Mouse (Mus musculus) olfactory bulb, adult 2 months (tissue): ENCODE results near the gene Pknox1. TPM values are rescaled to one million over a fixed set of nuclear protein-coding genes. Genes with fewer than 3 reads are reported as not detected.
"Not testable (repeated sequence)": the region's sequence is repeated elsewhere in the genome, so short reads cannot be mapped to it uniquely, and the experiment has no call there.

Experiments used
- H3K27ac ChIP-seq: fragments of 200-500 bp; 2 replicates; pipeline ENCODE4 v1.5.1; 2012; ENCODE audit warnings: low read depth, low read length; ENCODE audit not compliant: insufficient read depth
- H3K4me1 ChIP-seq: fragments of 200-500 bp; 2 replicates; pipeline ENCODE4 v1.6.1; 2012; ENCODE audit warnings: low read length; ENCODE audit not compliant: control insufficient read depth, insufficient read depth
- H3K4me3 ChIP-seq: fragments of 200-500 bp; 2 replicates; pipeline ENCODE4 v1.5.1; 2012; ENCODE audit warnings: mild to moderate bottlenecking, low read depth, low read length, moderate library complexity; ENCODE audit not compliant: insufficient read depth
- CTCF ChIP-seq: fragments of 200-500 bp; IDR thresholded peaks from 2 replicates; pipeline ENCODE4 v1.5.1; 2012; ENCODE audit warnings: low read depth, mild to moderate bottlenecking, low read length, moderate library complexity; ENCODE audit not compliant: insufficient read depth
- POLR2A ChIP-seq: fragments of 200-500 bp; IDR thresholded peaks from 2 replicates; pipeline ENCODE4 v1.6.1; 2012; ENCODE audit warnings: mild to moderate bottlenecking, low read depth, low read length, moderate library complexity; ENCODE audit not compliant: insufficient read depth
- WGBS: fragments of 180-500 bp; shearing (Covaris S2); methylation state at CpG from one replicate; pipeline ENCODE4 v1.1.7; 2018; 5-methylcytosine and 5-hydroxymethylcytosine counted together
- polyA plus RNA-seq: library from polyadenylated mRNA; stranded (reverse); fragments of >200 nt; gene quantifications from 2 replicates; pipeline ENCODE4 v1.2.4, GENCODE M21; 2012; ENCODE audit warnings: low replicate concordance; ENCODE audit not compliant: missing spikeins, insufficient read depth, insufficient read length

Pknox1 gene
- polyA plus RNA-seq, 1 experiment: 75.7 TPM

DNA sequence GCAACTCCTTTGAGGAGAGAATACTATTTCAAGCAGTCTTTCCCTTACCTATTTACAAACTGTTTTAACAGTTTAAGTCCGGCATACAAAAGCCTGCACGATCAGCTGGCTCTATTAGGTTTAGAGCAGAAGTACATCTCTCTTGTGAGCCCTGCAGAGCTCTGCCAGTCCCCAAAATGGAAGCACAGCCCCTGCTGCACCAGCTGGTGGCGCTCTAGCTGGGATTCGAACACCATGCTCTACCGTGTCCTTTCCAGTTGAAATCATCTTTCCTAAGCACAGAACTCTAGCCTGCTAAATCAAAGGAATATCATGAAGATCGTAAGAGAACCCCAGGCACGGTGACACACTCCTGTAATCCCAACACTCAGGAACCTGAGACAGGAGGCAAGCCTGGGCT, 41.9 kb downstream of the Pknox1 start:
- H3K27ac ChIP-seq: no peak overlapping the region
- TF ChIP-seq CTCF (no peak), POLR2A (no peak)
- no peaks in the 10 kb centered on the region for H3K4me1 ChIP-seq
- WGBS: 78% methylated on average over 7 of the region's 7 CpGs
- no peak overlapping the region for H3K4me3 ChIP-seq

DNA sequence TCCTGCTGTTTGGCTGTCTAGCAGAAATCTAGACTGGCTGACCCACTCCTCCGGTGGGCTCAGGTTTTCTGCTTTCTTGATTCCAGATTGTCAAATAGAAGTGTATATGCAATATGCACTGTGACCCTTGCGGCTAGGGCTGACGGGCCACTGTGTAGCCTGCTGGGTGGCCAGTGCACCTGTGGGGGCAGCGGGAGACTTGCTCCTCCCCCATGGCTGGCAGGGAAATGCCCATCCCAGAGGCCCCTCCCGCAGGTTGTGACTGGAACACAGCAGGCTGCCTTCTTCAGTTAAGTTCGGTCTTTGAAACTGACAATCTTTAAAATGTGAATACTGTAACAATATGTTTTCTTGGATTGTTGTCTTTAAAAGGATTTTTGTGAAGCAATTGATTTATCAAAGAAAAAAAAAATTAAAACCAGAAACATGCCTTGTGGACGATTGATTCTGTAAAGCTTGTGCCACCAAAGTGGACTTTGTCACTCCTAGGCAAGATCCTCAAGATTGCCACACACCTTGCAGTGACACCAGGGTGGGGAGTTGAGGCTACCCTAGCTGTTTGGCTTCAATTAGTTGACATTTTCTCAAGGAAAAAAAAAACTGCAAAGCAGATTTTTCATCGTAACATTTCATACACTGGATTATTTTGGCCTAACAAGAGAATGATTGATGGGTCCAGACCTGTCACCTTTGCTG, 42.9 kb downstream of the Pknox1 start:
- TF ChIP-seq POLR2A (no peak), CTCF (no peak)
- H3K4me3 ChIP-seq: no peak overlapping the region
- H3K27ac ChIP-seq: no peak overlapping the region
- H3K4me1 ChIP-seq: no peaks in the 10 kb centered on the region
- 84% methylated on average over 8 of the region's 8 CpGs for WGBS

DNA sequence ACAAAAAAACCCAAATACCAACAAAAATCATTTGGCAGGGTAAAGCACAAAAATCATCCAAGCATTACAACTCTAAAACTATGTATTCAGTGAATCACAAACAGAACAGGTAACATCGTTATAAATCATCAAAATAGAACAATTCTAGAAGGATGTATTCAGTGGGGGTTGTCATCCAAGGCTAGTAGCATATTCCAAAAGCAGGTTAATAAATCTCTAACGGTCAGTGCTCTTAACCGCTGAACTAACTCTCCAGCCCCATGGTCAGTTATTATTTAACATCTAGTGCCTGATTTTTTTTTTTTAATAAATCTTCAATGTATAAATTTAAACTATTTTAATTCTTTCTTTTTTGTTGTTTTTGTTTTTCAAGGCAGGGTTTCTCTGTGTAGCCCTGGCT, 44.6 kb downstream of the Pknox1 start:
- not testable (repeated sequence) for H3K4me1 ChIP-seq, H3K27ac ChIP-seq, H3K4me3 ChIP-seq
- 95% methylated on average over 3 of the region's 3 CpGs for WGBS

DNA sequence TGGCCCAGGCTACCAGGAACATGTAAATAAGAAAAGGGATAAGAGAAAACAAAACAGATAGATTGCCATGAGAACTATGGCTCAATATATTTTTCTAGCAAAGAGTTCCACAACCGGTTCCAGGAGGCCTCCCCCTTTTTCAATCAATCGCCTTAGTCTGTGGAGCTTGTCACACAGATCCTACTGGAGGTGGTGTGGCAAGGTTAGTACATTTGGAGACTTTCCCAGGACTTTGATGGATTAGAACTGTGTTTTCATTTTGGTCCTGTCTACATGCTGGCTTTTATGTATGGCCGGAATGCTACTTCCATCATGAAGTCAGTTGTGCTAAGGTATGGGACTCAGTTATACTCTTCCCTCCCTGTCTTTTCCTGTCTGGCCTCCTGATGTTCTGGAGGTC, 45.4 kb downstream of the Pknox1 start:
- H3K4me3 ChIP-seq: no peak overlapping the region
- H3K4me1 ChIP-seq: no peaks in the 10 kb centered on the region
- WGBS: 96% methylated on average over 3 of the region's 3 CpGs

DNA sequence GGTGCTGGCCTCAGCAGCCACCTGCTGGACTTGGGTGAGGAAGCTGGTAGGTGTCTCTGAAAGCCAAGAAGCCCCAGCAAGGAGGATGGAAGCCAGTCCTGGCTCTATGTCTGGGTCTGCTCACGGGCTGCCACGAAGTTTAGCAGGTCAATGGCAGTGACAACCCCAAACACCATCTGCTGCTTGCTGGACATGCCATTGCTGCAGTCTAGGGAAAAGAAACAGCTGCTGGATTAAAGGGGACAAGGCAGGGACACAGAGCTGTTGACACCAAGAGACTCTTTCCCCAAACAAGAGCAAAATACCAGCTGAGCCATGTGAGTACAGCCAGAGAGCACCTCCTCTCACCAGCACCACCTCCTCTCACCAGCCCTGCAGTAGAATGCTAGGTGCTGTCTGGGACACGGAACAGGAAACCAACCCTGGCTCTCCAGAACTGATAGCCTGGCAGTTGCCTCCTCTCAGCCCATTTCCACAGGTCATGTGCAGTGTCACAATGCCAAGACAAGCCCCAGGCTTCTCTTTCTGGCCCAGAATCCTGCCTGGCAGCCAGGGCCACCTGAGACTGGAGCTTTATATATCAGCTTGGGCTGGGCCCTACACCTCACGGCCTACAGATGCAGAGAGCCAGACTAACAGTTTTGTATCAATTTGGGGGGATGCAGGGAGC, 48.7 kb downstream of the Pknox1 start:
- 78% methylated on average over 4 of the region's 4 CpGs for WGBS
- Histone ChIP-seq H3K27ac (no peak overlapping the region), H3K4me1 (no peaks in the 10 kb centered on the region), H3K4me3 (no peak overlapping the region)
- TF ChIP-seq POLR2A: no peak
- no peak for TF ChIP-seq CTCF

More for the DNA sequence above, 45.4 kb downstream of the Pknox1 start:
- no peak overlapping the region for H3K27ac ChIP-seq
- no peak for TF ChIP-seq POLR2A
- TF ChIP-seq CTCF: no peak

DNA sequence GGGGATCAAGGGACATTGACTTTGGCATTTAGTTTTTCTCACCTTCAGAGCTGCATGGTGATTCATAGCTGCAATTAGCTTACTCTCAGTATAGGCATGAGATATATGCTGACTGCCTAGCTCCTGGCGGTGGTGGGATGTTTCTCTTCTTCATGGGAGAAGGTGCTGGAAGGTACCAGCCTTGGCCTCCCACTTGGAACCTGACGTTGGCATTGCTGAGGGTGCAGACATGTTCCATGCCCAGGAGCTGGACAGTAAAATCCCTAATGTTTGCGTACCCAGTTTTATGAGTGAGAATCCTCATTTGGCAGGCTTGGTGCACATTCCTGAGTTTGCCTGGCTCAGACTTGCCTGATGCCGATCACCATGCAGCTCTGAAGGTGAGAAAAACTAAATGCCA, 58.6 kb downstream of the Pknox1 start:
- H3K27ac ChIP-seq: no peak overlapping the region
- no peak overlapping the region for H3K4me3 ChIP-seq
- TF ChIP-seq POLR2A (no peak), CTCF (no peak)
- 90% methylated on average over 4 of the region's 4 CpGs for WGBS
- H3K4me1 ChIP-seq: no peaks in the 10 kb centered on the region

DNA sequence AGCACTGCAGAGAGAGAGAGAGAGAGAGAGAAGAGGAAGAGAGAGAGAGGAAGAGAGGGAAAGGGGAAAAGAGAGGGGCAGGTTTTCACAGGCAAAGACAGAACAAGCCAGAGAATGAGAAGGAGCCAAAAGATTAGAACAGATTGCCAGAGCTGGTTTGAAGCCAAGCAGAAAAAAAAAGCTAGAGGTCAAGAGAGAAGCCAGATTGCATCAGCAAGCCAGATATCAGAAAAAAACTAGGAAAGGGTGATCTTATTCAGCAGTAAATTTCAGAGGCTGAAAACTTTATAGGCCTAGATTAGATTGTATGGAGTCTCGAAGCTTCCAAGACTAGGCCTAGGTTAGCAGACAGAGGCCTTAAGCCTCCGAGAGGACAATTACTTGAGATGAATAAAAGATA, 63.4 kb downstream of the Pknox1 start:
- WGBS: 96% methylated on average over 2 of the region's 2 CpGs
- Histone ChIP-seq H3K4me1 (peaks cover 7% of the 10 kb centered on the region), H3K27ac (no peak overlapping the region), H3K4me3 (no peak overlapping the region)
- TF ChIP-seq CTCF (no peak), POLR2A (no peak)

DNA sequence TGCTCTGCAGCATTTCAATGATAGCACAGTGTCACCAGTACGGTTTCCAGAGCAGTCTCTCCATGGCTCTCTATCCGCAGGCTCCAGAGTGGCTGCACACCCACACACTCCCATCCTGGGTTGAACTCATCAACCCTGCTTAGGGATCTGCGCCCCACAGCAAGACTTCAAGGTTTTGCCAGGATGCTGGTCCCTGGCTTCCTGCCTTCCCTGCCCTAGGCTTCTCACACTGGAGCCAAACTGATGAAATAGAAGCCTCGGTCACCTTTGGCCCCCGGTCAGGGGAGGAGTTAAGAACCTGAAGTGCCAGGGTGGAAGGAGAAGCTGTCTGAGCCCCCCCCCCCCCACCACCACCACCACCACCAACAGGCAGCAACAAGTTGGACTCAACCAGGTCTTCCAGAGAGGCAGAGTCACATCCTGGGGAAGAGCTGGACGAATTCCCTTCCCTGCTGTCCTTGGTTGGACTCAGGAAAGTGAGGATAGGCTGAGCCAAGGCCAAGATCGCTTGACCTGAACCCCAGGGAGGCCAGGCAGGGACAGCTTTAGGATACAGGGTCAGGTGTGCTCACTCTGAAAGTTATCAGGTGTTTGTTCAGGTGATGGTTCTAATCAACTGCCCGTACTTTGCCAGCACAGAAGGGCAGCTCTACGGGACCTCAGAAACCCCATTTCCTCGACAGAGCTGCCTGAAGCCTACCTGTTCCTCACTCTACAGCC, 66.7 kb downstream of the Pknox1 start:
- TF ChIP-seq POLR2A (no peak), CTCF (no peak)
- peaks cover 9% of the 10 kb centered on the region for H3K4me1 ChIP-seq
- H3K4me3 ChIP-seq: no peak overlapping the region
- 74% methylated on average over 10 of the region's 10 CpGs for WGBS
- no peak overlapping the region for H3K27ac ChIP-seq

DNA sequence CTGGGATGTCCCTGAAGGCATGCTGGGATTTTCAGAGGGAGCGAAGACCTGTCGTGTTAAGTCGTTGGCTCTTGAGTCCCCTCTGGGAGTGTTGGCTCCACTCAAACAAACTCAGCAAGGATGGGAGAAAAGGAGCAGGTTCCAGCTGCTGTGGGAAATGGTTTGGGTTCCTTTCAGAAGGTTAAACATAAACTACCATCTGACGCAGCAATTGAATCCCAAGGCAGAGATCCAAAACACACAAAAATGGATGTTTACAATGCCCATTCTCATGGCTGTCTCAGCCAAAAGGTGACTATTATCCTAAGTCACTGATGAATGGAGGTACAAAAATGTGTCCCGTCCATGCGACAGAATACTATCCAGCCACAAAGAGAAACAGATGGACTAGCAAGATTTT, 68.5 kb downstream of the Pknox1 start:
- no peak for TF ChIP-seq POLR2A
- TF ChIP-seq CTCF: no peak
- Histone ChIP-seq H3K27ac (no peak overlapping the region), H3K4me3 (no peak overlapping the region), H3K4me1 (peaks cover 20% of the 10 kb centered on the region)
- 74% methylated on average over 6 of the region's 6 CpGs for WGBS
